Mouse (Mus musculus) hindbrain, embryonic 11.5 days (tissue): ENCODE measurements around the gene Gm13289. TPM values are rescaled to one million over a fixed set of nuclear protein-coding genes. Genes with fewer than 3 reads are reported as not detected.
"Not testable (repeated sequence)": the region's sequence is repeated elsewhere in the genome, so short reads cannot be mapped to it uniquely, and the experiment has no call there.

Source experiments
- ATAC-seq: fragments of 200-750 bp; cut with Nextera tagmentation; 2 replicates; pipeline ENCODE4 v1.8.0; 2017; ENCODE audit warnings: mild to moderate bottlenecking, moderate TSS enrichment, moderate library complexity; ENCODE audit not compliant: low FRiP score
- DNase-seq: peaks from one replicate; pipeline ENCODE4 v3.0.0-alpha.2; 2015; ENCODE audit warnings: low spot score
- H3K27ac ChIP-seq: fragments of 300-500 bp; sonication (generic); 2 replicates; pipeline ENCODE4 v1.5.1; 2014; ENCODE audit warnings: mild to moderate bottlenecking, low read depth, low read length
- H3K27me3 ChIP-seq: fragments of 300-500 bp; sonication (generic); 2 replicates; pipeline ENCODE4 v1.6.1; 2014; ENCODE audit warnings: mild to moderate bottlenecking, low read length, moderate library complexity, mixed read lengths; ENCODE audit not compliant: control insufficient read depth, insufficient read depth
- H3K36me3 ChIP-seq: fragments of 300-500 bp; sonication (generic); 2 replicates; pipeline ENCODE4 v1.6.1; 2014; ENCODE audit warnings: mild to moderate bottlenecking, low read length, moderate library complexity, mixed read lengths; ENCODE audit not compliant: control insufficient read depth, insufficient read depth
- H3K4me1 ChIP-seq: fragments of 300-500 bp; sonication (generic); replicated peaks from 2 replicates; pipeline ENCODE4 v1.6.1; 2014; ENCODE audit warnings: low read length, mixed read lengths; ENCODE audit not compliant: control insufficient read depth, insufficient read depth
- H3K4me2 ChIP-seq: fragments of 300-500 bp; sonication (generic); replicated peaks from 2 replicates; pipeline ENCODE4 v1.6.1; 2014; ENCODE audit warnings: mild to moderate bottlenecking, low read depth, low read length
- H3K4me3 ChIP-seq: fragments of 300-500 bp; sonication (generic); 2 replicates; pipeline ENCODE4 v1.5.1; 2014; ENCODE audit warnings: low read depth, low read length
- H3K9ac ChIP-seq: fragments of 300-500 bp; sonication (generic); 2 replicates; pipeline ENCODE4 v1.6.1; 2014; ENCODE audit warnings: low read depth, low read length
- H3K9me3 ChIP-seq: fragments of 300-500 bp; sonication (generic); 2 replicates; pipeline ENCODE4 v1.6.1; 2016; ENCODE audit warnings: low read length; ENCODE audit not compliant: control insufficient read depth
- WGBS: fragments of 180-500 bp; shearing (Covaris S2); extraction: QIAGEN DNeasy Blood & Tissue Kit; methylation state at CpG from one replicate; pipeline ENCODE4 v1.1.7; 2014; 5-methylcytosine and 5-hydroxymethylcytosine counted together
- polyA plus RNA-seq: library from polyadenylated mRNA; unstranded; fragments of >200 nt; fragmentation: Nextera tagmentation; extraction: Ambion mirVana; gene quantifications from 2 replicates; pipeline ENCODE4 v1.2.1, GENCODE M21; 2014

The Gm13289 gene
- not detected in 2 replicates for polyA plus RNA-seq

DNA sequence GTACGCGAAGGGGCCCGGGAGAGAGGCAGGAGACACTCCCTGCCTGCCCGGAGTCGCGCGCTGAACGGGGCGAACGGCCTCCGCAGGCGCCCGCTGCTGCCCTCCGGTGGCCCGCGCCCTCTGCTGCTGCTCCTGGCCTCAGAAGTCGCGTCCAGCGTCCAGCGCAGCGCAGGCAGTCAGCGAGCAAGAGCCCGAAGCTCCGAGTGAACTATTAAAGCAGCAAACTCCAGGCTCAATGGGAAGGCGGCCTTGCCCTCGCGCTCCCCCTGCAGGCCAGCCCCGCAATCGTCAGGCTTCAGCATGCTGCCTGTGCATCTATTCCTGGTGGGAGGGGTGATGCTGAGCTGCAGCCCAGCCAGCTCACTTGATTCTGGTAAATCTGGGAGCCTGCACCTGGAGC lies at the start of gene Gm13289:
TSS of gene Gm13289 (plus strand) at position 301 of the 400 bp plus-strand sequence.
- H3K9me3 ChIP-seq, H3K27ac ChIP-seq, H3K4me2 ChIP-seq, ATAC-seq, H3K27me3 ChIP-seq, H3K4me3 ChIP-seq, H3K9ac ChIP-seq, H3K4me1 ChIP-seq, H3K36me3 ChIP-seq, DNase-seq: not testable (repeated sequence)
- no CpG with 5 or more reads among the region's 29 CpGs for WGBS

GRCm38 (mm10) chr4:88727324-88727723 lies 49.4 kb upstream of the Gm13289 start:
- Histone ChIP-seq H3K9me3 (no peaks in the 10 kb centered on the region), H3K4me3 (no peak overlapping the region), H3K9ac (no peak overlapping the region), H3K4me1 (no peaks in the 10 kb centered on the region), H3K27me3 (no peaks in the 10 kb centered on the region), H3K4me2 (no peak overlapping the region), H3K27ac (no peak overlapping the region), H3K36me3 (no peaks in the 10 kb centered on the region)
- 0% methylated on average over 1 of the region's 1 CpGs for WGBS
- ATAC-seq, result no peak
- DNase-seq, result no peak

DNA sequence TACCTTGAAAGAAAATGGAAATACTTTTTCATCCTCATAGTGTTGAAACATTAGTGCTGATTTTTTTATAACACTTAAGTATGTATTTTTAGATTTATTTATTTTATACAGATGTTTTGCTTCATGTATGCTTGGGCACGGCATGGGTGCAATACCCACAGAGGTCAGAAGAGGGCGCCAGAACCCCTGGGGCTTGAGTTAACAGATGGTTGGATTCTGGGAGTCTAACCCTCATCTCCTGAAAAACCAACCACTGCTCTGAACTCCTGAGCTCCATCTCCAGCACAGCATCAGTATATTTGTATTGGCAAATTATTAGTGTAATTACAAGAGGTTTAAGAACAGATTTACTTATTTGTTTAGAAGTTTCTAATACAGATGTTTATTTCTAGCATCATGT lies 38.2 kb upstream of the Gm13289 start:
- Histone ChIP-seq H3K4me2 (no peak overlapping the region), H3K9ac (no peak overlapping the region), H3K36me3 (no peaks in the 10 kb centered on the region), H3K27me3 (no peaks in the 10 kb centered on the region), H3K9me3 (no peaks in the 10 kb centered on the region), H3K4me1 (no peaks in the 10 kb centered on the region), H3K27ac (no peak overlapping the region), H3K4me3 (no peak overlapping the region)
- DNase-seq, result peak; percentile 87
- ATAC-seq, result no peak
- WGBS, result 5% methylated on average over 2 of the region's 2 CpGs

- H3K27ac ChIP-seq, result no peak overlapping the region
- WGBS, result 90% methylated on average over 6 of the region's 6 CpGs
- no peak for DNase-seq
- no peaks in the 10 kb centered on the region for H3K9me3 ChIP-seq
- H3K9ac ChIP-seq, result no peak overlapping the region
- H3K36me3 ChIP-seq, result no peaks in the 10 kb centered on the region
- no peaks in the 10 kb centered on the region for H3K4me1 ChIP-seq
- no peak for ATAC-seq
- no peak overlapping the region for H3K4me2 ChIP-seq
- H3K27me3 ChIP-seq, result no peaks in the 10 kb centered on the region
- H3K4me3 ChIP-seq, result no peak overlapping the region
Measured at GRCm38 (mm10) chr4:88739036-88739435, 37.7 kb upstream of the Gm13289 start.

- Histone ChIP-seq H3K9me3 (no peaks in the 10 kb centered on the region), H3K4me2 (no peak overlapping the region), H3K9ac (no peak overlapping the region), H3K4me1 (no peaks in the 10 kb centered on the region), H3K27ac (no peak overlapping the region), H3K36me3 (no peaks in the 10 kb centered on the region), H3K4me3 (no peak overlapping the region), H3K27me3 (no peaks in the 10 kb centered on the region)
- DNase-seq (no peak), ATAC-seq (no peak)
- 93% methylated on average over 4 of the region's 4 CpGs for WGBS
Measured at GRCm38 (mm10) chr4:88741426-88741825, 35.3 kb upstream of the Gm13289 start.

- Histone ChIP-seq H3K4me1 (no peaks in the 10 kb centered on the region), H3K4me2 (no peak overlapping the region), H3K36me3 (no peaks in the 10 kb centered on the region), H3K9ac (no peak overlapping the region), H3K27ac (no peak overlapping the region), H3K9me3 (no peaks in the 10 kb centered on the region), H3K27me3 (no peaks in the 10 kb centered on the region), H3K4me3 (no peak overlapping the region)
- ATAC-seq, result no peak
- WGBS, result 82% methylated on average over 7 of the region's 7 CpGs
- DNase-seq, result no peak
Measured at GRCm38 (mm10) chr4:88742771-88743371, 33.9 kb upstream of the Gm13289 start.

DNA sequence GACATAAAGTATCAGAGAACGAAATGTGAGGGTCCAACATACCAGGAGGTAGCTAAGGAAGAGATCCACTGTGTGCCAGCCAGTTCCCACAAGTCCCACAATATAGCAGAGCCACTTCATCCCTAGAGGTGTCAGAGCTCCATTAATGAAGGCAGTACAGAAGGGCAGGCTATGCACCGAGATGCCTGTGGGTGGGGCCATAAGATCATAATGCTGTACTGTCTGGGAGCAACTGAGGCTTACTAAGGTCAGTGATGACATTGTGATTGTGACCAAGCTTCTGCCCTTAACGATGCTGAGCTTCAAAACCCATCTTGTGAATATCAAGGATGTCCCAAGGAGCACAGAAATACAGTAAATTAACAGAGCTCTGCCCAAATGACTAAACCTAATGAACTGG lies 32.5 kb upstream of the Gm13289 start:
- 80% methylated on average over 3 of the region's 3 CpGs for WGBS
- Histone ChIP-seq H3K4me1 (no peaks in the 10 kb centered on the region), H3K27ac (no peak overlapping the region), H3K9ac (no peak overlapping the region), H3K27me3 (no peaks in the 10 kb centered on the region), H3K36me3 (no peaks in the 10 kb centered on the region), H3K4me2 (no peak overlapping the region), H3K4me3 (no peak overlapping the region), H3K9me3 (no peaks in the 10 kb centered on the region)
- no peak for DNase-seq
- no peak for ATAC-seq

GRCm38 (mm10) chr4:88749926-88750325 lies 26.8 kb upstream of the Gm13289 start:
- Histone ChIP-seq H3K4me1 (no peaks in the 10 kb centered on the region), H3K4me3 (no peak overlapping the region), H3K36me3 (no peaks in the 10 kb centered on the region), H3K4me2 (no peak overlapping the region), H3K9me3 (no peaks in the 10 kb centered on the region), H3K9ac (no peak overlapping the region), H3K27ac (no peak overlapping the region), H3K27me3 (no peaks in the 10 kb centered on the region)
- ATAC-seq (no peak), DNase-seq (no peak)
- 60% methylated on average over 6 of the region's 6 CpGs for WGBS

- not testable (repeated sequence) for ATAC-seq, H3K4me1 ChIP-seq, H3K27ac ChIP-seq, H3K4me2 ChIP-seq, H3K27me3 ChIP-seq, H3K4me3 ChIP-seq, DNase-seq, H3K9ac ChIP-seq, H3K36me3 ChIP-seq, H3K9me3 ChIP-seq
- WGBS, result 79% methylated on average over 15 of the region's 15 CpGs
Measured at GRCm38 (mm10) chr4:88754818-88755340, 21.8 kb upstream of the Gm13289 start, which contains the start of gene Gm13271. TSS of gene Gm13271 (plus strand) at chr4:88754868.
